Mouse (Mus musculus): Measurements from ENCODE around the gene Olfr251.
"Not testable (repeated sequence)": the region's sequence is repeated elsewhere in the genome, so short reads cannot be mapped to it uniquely, and the experiment has no call there.

Gene Olfr251

GRCm38 (mm10) chr9:38376786-38377185, at the start of gene Olfr251:
TSS of gene Olfr251 (plus strand) at chr9:38377086.
- DNase-seq (ENCODE audit: low spot score in 2 of 2): no peak

- DNase-seq (ENCODE audit: low spot score in 2 of 2): no peak
Observed at GRCm38 (mm10) chr9:38328760-38329159, 48.1 kb upstream of the Olfr251 start, which contains the start of gene Olfr25. TSS of gene Olfr25 (plus strand) at chr9:38329060.

- DNase-seq (ENCODE audit: low spot score in 2 of 2): no peak
Observed at GRCm38 (mm10) chr9:38348111-38348510, 28.8 kb upstream of the Olfr251 start, which contains the start of gene Olfr898. TSS of gene Olfr898 (plus strand) at chr9:38348411.

GRCm38 (mm10) chr9:38366596-38366995, 10.3 kb upstream of the Olfr251 start, which contains the start of gene Olfr250:
TSS of gene Olfr250 (plus strand) at chr9:38366896.
- DNase-seq (ENCODE audit: low spot score in 2 of 2): no peak

- DNase-seq (ENCODE audit: low spot score in 2 of 2): no peak
Observed at GRCm38 (mm10) chr9:38401398-38401797, 24.5 kb downstream of the Olfr251 start, which contains the start of gene Olfr147. TSS of gene Olfr147 (plus strand) at chr9:38401698.

- DNase-seq (ENCODE audit: low spot score in 2 of 2): not testable (repeated sequence)
Observed at GRCm38 (mm10) chr9:38407502-38407901, 30.6 kb downstream of the Olfr251 start.

- not testable (repeated sequence) for DNase-seq (ENCODE audit: low spot score in 2 of 2)
Observed at GRCm38 (mm10) chr9:38413502-38413901, 36.6 kb downstream of the Olfr251 start.

- DNase-seq (ENCODE audit: low spot score in 2 of 2): no peak
Observed at GRCm38 (mm10) chr9:38423801-38424200, 46.9 kb downstream of the Olfr251 start.

- no peak for DNase-seq (ENCODE audit: low spot score in 2 of 2)
Observed at GRCm38 (mm10) chr9:38427026-38427425, 50.1 kb downstream of the Olfr251 start.

GRCm38 (mm10) chr9:38429155-38429554, 52.3 kb downstream of the Olfr251 start, which contains the start of gene Olfr901:
TSS of gene Olfr901 (plus strand) at chr9:38429455.
- DNase-seq (ENCODE audit: low spot score in 2 of 2): no peak

All from right cerebral cortex, postnatal 36 days (tissue).